Mouse (Mus musculus): ENCODE results near the gene Sgk1. TPM values are rescaled to one million over a fixed set of nuclear protein-coding genes. Genes with fewer than 3 reads are reported as not detected.

Gene Sgk1
- total and polyA plus RNA-seq, 3 experiments: 0.76 to 16.0 (median 4.3) TPM

DNA sequence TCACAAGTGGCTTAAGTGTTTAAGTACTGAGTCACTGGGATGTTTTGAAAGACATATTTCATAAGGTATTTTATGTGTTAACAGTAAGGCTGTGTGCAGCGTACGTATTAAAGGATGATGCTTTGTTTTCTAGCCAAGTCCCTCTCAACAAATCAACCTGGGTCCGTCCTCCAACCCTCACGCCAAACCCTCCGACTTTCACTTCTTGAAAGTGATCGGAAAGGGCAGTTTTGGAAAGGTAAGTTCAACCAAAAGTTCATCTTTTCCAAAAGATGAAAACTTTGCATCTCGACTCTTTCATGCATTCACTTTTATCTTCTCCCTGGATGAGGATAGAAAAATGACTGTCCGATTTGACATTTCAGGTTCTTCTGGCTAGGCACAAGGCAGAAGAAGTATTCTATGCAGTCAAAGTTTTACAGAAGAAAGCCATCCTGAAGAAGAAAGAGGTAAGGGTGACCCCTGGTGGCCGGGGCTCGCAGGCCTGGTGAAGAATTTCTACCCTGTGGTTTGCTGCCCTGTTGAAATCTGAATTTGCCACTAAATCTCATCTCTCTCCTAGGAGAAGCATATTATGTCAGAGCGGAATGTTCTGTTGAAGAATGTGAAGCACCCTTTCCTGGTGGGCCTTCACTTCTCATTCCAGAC lies 113.8 kb downstream of the Sgk1 start (continued):
- TF ChIP-seq CHD1 (IDR thresholded peaks at IDR 0.05; ENCODE audit: low read depth, low read length) (no peak), MXI1 (IDR thresholded peaks at IDR 0.05; ENCODE audit: low read depth, low read length) (no peak), MAX (IDR thresholded peaks at IDR 0.05; ENCODE audit: low read length) (no peak), ZNF384 (IDR thresholded peaks at IDR 0.05; ENCODE audit: low read depth, low read length) (no peak), MEF2A (IDR thresholded peaks at IDR 0.05; ENCODE audit: borderline replicate concordance, low read depth, low read length) (no peak), NELFE (IDR thresholded peaks at IDR 0.05; ENCODE audit: low read depth, low read length) (no peak), ELF1 (IDR thresholded peaks at IDR 0.05; ENCODE audit: low read depth, low read length) (no peak), TBP (conservative IDR thresholded peaks at IDR 0.05; ENCODE audit: low read depth, low read length) (no peak), POLR2AphosphoS2 (IDR thresholded peaks at IDR 0.05; ENCODE audit: low read depth, low read length) (no peak), POLR2A (IDR thresholded peaks at IDR 0.05; ENCODE audit: low read depth, low read length) (no peak), NRF1 (IDR thresholded peaks at IDR 0.05; ENCODE audit: low read depth, low read length) (no peak), JUND (conservative IDR thresholded peaks at IDR 0.05; ENCODE audit: low read depth, low read length) (no peak), EP300 (IDR thresholded peaks at IDR 0.05; ENCODE audit: low read length) (peak; percentile 55; the same call in 1 of the 2 replicates)

DNA sequence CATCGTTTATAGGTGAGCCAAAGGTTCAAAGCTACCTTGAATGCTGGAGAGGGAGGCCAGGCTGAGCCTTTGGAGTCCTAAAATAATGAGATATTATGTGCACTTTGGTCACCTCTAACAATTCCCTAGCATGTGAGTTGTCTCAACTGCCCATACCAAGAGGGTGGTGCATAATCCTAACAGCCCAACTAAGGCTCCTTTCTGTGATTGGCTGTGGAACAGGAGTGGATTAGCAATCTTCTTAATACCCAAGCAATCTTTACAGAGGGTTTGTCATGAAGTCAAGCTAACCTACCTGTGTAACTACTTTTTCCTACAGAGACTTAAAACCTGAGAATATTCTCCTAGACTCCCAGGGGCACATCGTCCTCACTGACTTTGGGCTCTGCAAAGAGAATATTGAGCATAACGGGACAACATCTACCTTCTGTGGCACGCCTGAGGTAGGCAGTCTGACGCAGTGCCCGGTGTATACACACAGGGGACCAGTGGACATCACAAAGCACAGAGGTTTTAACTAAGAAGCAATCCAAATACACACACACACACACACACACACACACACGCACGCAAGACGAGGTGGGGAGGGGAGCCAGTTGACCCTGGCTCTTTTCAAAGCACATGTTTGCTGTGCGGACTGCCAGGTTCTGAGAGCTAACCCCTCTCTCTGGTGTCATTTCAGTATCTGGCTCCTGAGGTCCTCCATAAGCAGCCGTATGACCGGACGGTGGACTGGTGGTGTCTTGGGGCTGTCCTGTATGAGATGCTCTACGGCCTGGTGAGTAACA lies 114.9 kb downstream of the Sgk1 start:
- peaks cover 0 to 11% of the 10 kb centered on the region in 2 experiments; a peak in 2 of 4 replicates for H3K4me1 ChIP-seq (ENCODE audit: control insufficient read depth in 1 of 2, insufficient read depth in 2 of 2)
- peaks cover 9% of the 10 kb centered on the region for H3K27me3 ChIP-seq (replicated peaks)
- no peaks in the 10 kb centered on the region for H3K9me3 ChIP-seq (replicated peaks; ENCODE audit: low read length)
- H3K27ac ChIP-seq (ENCODE audit: insufficient read depth, low read depth): no peak overlapping the region
- in situ Hi-C loops (cut with MboI; ENCODE audit: low pct_ligation_motif_present, low pct_unique_long_range_greater_than_20kb, low sequenced_read_pairs): loop anchor here (5.0 to 25.0 kb wide), 2 partner anchors 385 to 535 kb away; no protein-coding TSS in a partner anchor
- TF ChIP-seq E2F4 (IDR thresholded peaks at IDR 0.05; ENCODE audit: insufficient replicate concordance, low read depth, low read length): no peak
- no peak for TF ChIP-seq RAD21 (IDR thresholded peaks at IDR 0.05; ENCODE audit: low read depth, low read length)
- TF ChIP-seq EP300 (IDR thresholded peaks at IDR 0.05; ENCODE audit: low read length): no peak
- TF ChIP-seq NRF1 (IDR thresholded peaks at IDR 0.05; ENCODE audit: low read depth, low read length): no peak
- TF ChIP-seq MAX (IDR thresholded peaks at IDR 0.05; ENCODE audit: low read length): no peak
- no peak for TF ChIP-seq NELFE (IDR thresholded peaks at IDR 0.05; ENCODE audit: low read depth, low read length)
- no peak for TF ChIP-seq MXI1 (IDR thresholded peaks at IDR 0.05; ENCODE audit: low read depth, low read length)
- no peak for TF ChIP-seq SMC3 (IDR thresholded peaks at IDR 0.05; ENCODE audit: low read depth, low read length)
- no peak for TF ChIP-seq RCOR1 (conservative IDR thresholded peaks at IDR 0.05; ENCODE audit: low read depth, low read length)
- no peak for TF ChIP-seq PAX5 (IDR thresholded peaks at IDR 0.05; ENCODE audit: low read length)
- TF ChIP-seq MAZ (IDR thresholded peaks at IDR 0.05; ENCODE audit: low read depth, low read length): no peak
- no peak for TF ChIP-seq ZC3H11A (IDR thresholded peaks at IDR 0.05; ENCODE audit: low read depth, low read length)
- no peak overlapping the region for H3K9ac ChIP-seq (ENCODE audit: insufficient read depth, low read depth)
- peaks cover 0 to 29% of the 10 kb centered on the region in 2 experiments for H3K36me3 ChIP-seq (replicated peaks in 1 of 2; ENCODE audit: control insufficient read depth in 1 of 2, insufficient read depth in 1 of 2, low read length in 1 of 2)
- no peaks in the 10 kb centered on the region for H3K79me2 ChIP-seq (replicated peaks; ENCODE audit: control insufficient read depth, extremely low read depth, insufficient read depth, poor library complexity, severe bottlenecking)
- DNase-seq (ENCODE audit: extremely low read depth): no peak
- dilution Hi-C loops (cut with MboI; ENCODE audit: extremely low pct_ligation_motif_present, extremely low pct_unique_long_range_greater_than_20kb, low sequenced_read_pairs): no loop called here
- H3K4me2 ChIP-seq (ENCODE audit: insufficient read depth, low read depth, poor library complexity, severe bottlenecking): no peak overlapping the region
- H3K4me3 ChIP-seq (replicated peaks in 1 of 3; ENCODE audit: low read depth in 2 of 3, low read length in 2 of 3, poor library complexity in 1 of 3): no peak overlapping the region

Measured in CH12.LX (cell line).